Mouse (Mus musculus): ENCODE data around the gene Olfr417. TPM values are rescaled to one million over a fixed set of nuclear protein-coding genes. Genes with fewer than 3 reads are reported as not detected.

Gene Olfr417
- total and polyA plus RNA-seq, 2 experiments, result not detected

GRCm38 (mm10) chr1:174390746-174391145, 25.8 kb downstream of the Olfr417 start, which contains the start of gene Olfr248:
Olfr248 (plus strand) TSS chr1:174391046.
- Histone ChIP-seq H3K36me3 (ENCODE audit: control insufficient read depth, insufficient read depth, low read length) (no peaks in the 10 kb centered on the region), H3K79me2 (ENCODE audit: control insufficient read depth, insufficient read depth, low read length) (no peaks in the 10 kb centered on the region), H3K9ac (ENCODE audit: low read depth, low read length) (no peak within 1 kb of the TSS), H3K27ac (replicated peaks; ENCODE audit: insufficient read depth, low read depth, low read length) (no peak within 1 kb of the TSS), H3K4me1 (ENCODE audit: control insufficient read depth, insufficient read depth, low read length) (no peaks in the 10 kb centered on the region), H3K4me3 (ENCODE audit: insufficient read depth, low read depth, low read length) (no peak within 1 kb of the TSS), H3K27me3 (ENCODE audit: control insufficient read depth, insufficient read depth, low read length) (no peaks in the 10 kb centered on the region)
- TF ChIP-seq CTCF (IDR thresholded peaks at IDR 0.05; ENCODE audit: low read depth, low read length) (no peak), POLR2A (IDR thresholded peaks at IDR 0.05; ENCODE audit: extremely low read depth, insufficient read depth, low read length) (no peak)
- DNase-seq (ENCODE audit: extremely low read depth, low read depth, low spot score), result no peak
- WGBS, result 87% methylated on average over 2 of the region's 2 CpGs

- 80% methylated on average over 4 of the region's 4 CpGs for WGBS
- no peak overlapping the region for H3K27ac ChIP-seq (replicated peaks; ENCODE audit: insufficient read depth, low read depth, low read length)
- DNase-seq (ENCODE audit: extremely low read depth, low read depth, low spot score), result no peak
- TF ChIP-seq POLR2A (IDR thresholded peaks at IDR 0.05; ENCODE audit: extremely low read depth, insufficient read depth, low read length) (no peak), CTCF (IDR thresholded peaks at IDR 0.05; ENCODE audit: low read depth, low read length) (no peak)
- H3K36me3 ChIP-seq (ENCODE audit: control insufficient read depth, insufficient read depth, low read length), result no peaks in the 10 kb centered on the region
- H3K4me3 ChIP-seq (ENCODE audit: insufficient read depth, low read depth, low read length), result no peak overlapping the region
- H3K9ac ChIP-seq (ENCODE audit: low read depth, low read length), result no peak overlapping the region
- H3K27me3 ChIP-seq (ENCODE audit: control insufficient read depth, insufficient read depth, low read length), result no peaks in the 10 kb centered on the region
- no peaks in the 10 kb centered on the region for H3K79me2 ChIP-seq (ENCODE audit: control insufficient read depth, insufficient read depth, low read length)
- no peaks in the 10 kb centered on the region for H3K4me1 ChIP-seq (ENCODE audit: control insufficient read depth, insufficient read depth, low read length)
Observed at GRCm38 (mm10) chr1:174422959-174423358, 58.0 kb downstream of the Olfr417 start.

GRCm38 (mm10) chr1:174423764-174424163, 58.8 kb downstream of the Olfr417 start, which contains the start of gene Olfr414:
Olfr414 (plus strand) TSS chr1:174424064.
- no peak for TF ChIP-seq CTCF (IDR thresholded peaks at IDR 0.05; ENCODE audit: low read depth, low read length)
- no peak for TF ChIP-seq POLR2A (IDR thresholded peaks at IDR 0.05; ENCODE audit: extremely low read depth, insufficient read depth, low read length)
- Histone ChIP-seq H3K9ac (ENCODE audit: low read depth, low read length) (no peak within 1 kb of the TSS), H3K4me3 (ENCODE audit: insufficient read depth, low read depth, low read length) (no peak within 1 kb of the TSS), H3K27me3 (ENCODE audit: control insufficient read depth, insufficient read depth, low read length) (no peaks in the 10 kb centered on the region), H3K36me3 (ENCODE audit: control insufficient read depth, insufficient read depth, low read length) (no peaks in the 10 kb centered on the region), H3K79me2 (ENCODE audit: control insufficient read depth, insufficient read depth, low read length) (no peaks in the 10 kb centered on the region), H3K4me1 (ENCODE audit: control insufficient read depth, insufficient read depth, low read length) (no peaks in the 10 kb centered on the region), H3K27ac (replicated peaks; ENCODE audit: insufficient read depth, low read depth, low read length) (no peak within 1 kb of the TSS)
- 48% methylated on average over 1 of the region's 1 CpGs for WGBS
- DNase-seq (ENCODE audit: extremely low read depth, low read depth, low spot score), result no peak

Other genes with a start within 250 kb of the Olfr417 start
- not detected in 2 replicates for gene Olfr231, start 244.0 kb upstream of the Olfr417 start, total RNA-seq (2014; rRNA removed)
- gene Olfr231, start 244.0 kb upstream of the Olfr417 start, polyA plus RNA-seq (2012; rRNA removed), result not detected in 2 replicates
- not detected in 2 replicates for gene Olfr424, start 233.6 kb upstream of the Olfr417 start, total RNA-seq (2014; rRNA removed)
- gene Olfr424, start 233.6 kb upstream of the Olfr417 start, polyA plus RNA-seq (2012; rRNA removed), result not detected in 2 replicates
- gene Olfr420, start 209.5 kb upstream of the Olfr417 start, total RNA-seq (2014; rRNA removed), result not detected in 2 replicates
- gene Olfr420, start 209.5 kb upstream of the Olfr417 start, polyA plus RNA-seq (2012; rRNA removed), result not detected in 2 replicates
- gene Spta1, start 192.3 kb upstream of the Olfr417 start, total RNA-seq (2014; rRNA removed), result 0.07 and 0.09 TPM in 2 replicates
- gene Spta1, start 192.3 kb upstream of the Olfr417 start, polyA plus RNA-seq (2012; rRNA removed), result not detected in 2 replicates
- not detected in 2 replicates for gene Olfr419, start 113.1 kb upstream of the Olfr417 start, total RNA-seq (2014; rRNA removed)
- gene Olfr419, start 113.1 kb upstream of the Olfr417 start, polyA plus RNA-seq (2012; rRNA removed), result not detected in 2 replicates
- not detected in 2 replicates for gene Mptx1, start 34.6 kb upstream of the Olfr417 start, total RNA-seq (2014; rRNA removed)
- gene Mptx1, start 34.6 kb upstream of the Olfr417 start, polyA plus RNA-seq (2012; rRNA removed), result not detected in 2 replicates
- not detected in 2 replicates for gene Olfr248, start 25.9 kb downstream of the Olfr417 start, total RNA-seq (2014; rRNA removed)
- gene Olfr248, start 25.9 kb downstream of the Olfr417 start, polyA plus RNA-seq (2012; rRNA removed), result not detected in 2 replicates
- not detected in 2 replicates for gene Olfr414, start 58.9 kb downstream of the Olfr417 start, total RNA-seq (2014; rRNA removed)
- gene Olfr414, start 58.9 kb downstream of the Olfr417 start, polyA plus RNA-seq (2012; rRNA removed), result not detected in 2 replicates
- not detected in 2 replicates for gene Olfr220, start 77.0 kb downstream of the Olfr417 start, total RNA-seq (2014; rRNA removed)
- not detected in 2 replicates for gene Olfr220, start 77.0 kb downstream of the Olfr417 start, polyA plus RNA-seq (2012; rRNA removed)
- gene Fmn2, start 136.7 kb downstream of the Olfr417 start, total RNA-seq (2014; rRNA removed), result 0.13 and 0.18 TPM in 2 replicates
- 0.02 TPM in 1 of 2 replicates, not detected in the other for gene Fmn2, start 136.7 kb downstream of the Olfr417 start, polyA plus RNA-seq (2012; rRNA removed)